In the genomic region with DNA sequence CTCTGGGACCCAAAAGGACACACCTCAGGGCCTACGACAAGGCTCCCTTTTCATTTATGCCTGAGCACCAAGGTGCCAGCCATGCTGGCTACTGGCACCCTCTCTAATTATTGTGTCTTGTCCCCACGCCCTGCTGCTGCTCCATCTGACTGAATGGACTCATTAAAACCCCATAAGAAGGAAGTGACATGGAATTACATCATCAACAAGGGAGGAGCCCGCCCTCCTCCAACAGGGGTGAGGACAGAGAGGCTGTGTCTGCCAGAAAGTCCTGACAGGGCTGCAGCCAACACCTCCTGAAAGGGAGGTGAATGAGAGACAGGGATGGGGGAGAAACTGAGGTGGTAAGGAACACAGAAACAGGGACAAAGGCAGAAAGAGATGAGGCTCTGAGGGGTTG, we compare ENCODE assay signal across 14 mouse cellular contexts. TPM values are rescaled to one million over a fixed set of nuclear protein-coding genes. Genes with fewer than 3 reads are reported as not detected.
DNase-seq lines count a peak whose midpoint lies in the region; ATAC-seq lines count a peak whose summit lies in the region.
"Had no signal": no experiment of that assay in that cellular context is flagged by ENCODE, and none has a peak within 500 bp of the region (broad histone marks: within the 10 kb centered on the region; RNA-seq: fewer than 3 reads in every experiment).

No protein-coding gene starts in this region.

- ATAC-seq in cerebellum, adult (ENCODE audit: insufficient number of reproducible peaks, low FRiP score, low TSS enrichment), result no peak
- ATAC-seq in liver, embryonic 15.5 days (ENCODE audit: insufficient read depth), result no peak
- ATAC-seq: midbrain, embryonic 15.5 days had no signal

- H3K9me3 ChIP-seq in liver, embryonic 15.5 days (replicated peaks), result no peaks in the 10 kb centered on the region
- H3K9me3 ChIP-seq: embryonic facial prominence, embryonic 15.5 days; heart, embryonic 12.5 days; midbrain, embryonic 15.5 days had no signal

- H3K4me3 ChIP-seq in liver, embryonic 15.5 days (replicated peaks), result no peak overlapping the region
- H3K4me3 ChIP-seq: embryonic facial prominence, embryonic 15.5 days; heart, embryonic 12.5 days; layer of hippocampus, adult 2 months; midbrain, embryonic 15.5 days had no signal

- WGBS in liver, embryonic 15.5 days (ENCODE audit: insufficient replicate concordance), result 59% methylated on average over 3 of the region's 3 CpGs

- peak; percentile 55 for DNase-seq in cerebellum, adult 11-12 months
- peak; percentile 31 for DNase-seq in layer of hippocampus, adult 9-11 months
- DNase-seq in layer of hippocampus, postnatal 14 days (ENCODE audit: low spot score in 2 of 2), result no peak
- DNase-seq in Muller cell, postnatal 12 days (ENCODE audit: inconsistent ontology term), result peak; percentile 58
- no peak for DNase-seq in embryo, embryonic 11 days
- DNase-seq in ovary, postnatal 10 days (ENCODE audit: low spot score), result no peak
- DNase-seq: lung, postnatal 14 days; thymus, adult 18-20 months had no signal

- H3K9ac ChIP-seq in liver, embryonic 15.5 days, result peak overlapping the region; percentile 49; the same call in 1 of the 2 replicates
- H3K9ac ChIP-seq: embryonic facial prominence, embryonic 15.5 days; heart, embryonic 12.5 days; midbrain, embryonic 15.5 days had no signal

- no peaks in the 10 kb centered on the region for H3K36me3 ChIP-seq in liver, embryonic 15.5 days (replicated peaks)
- H3K36me3 ChIP-seq: embryonic facial prominence, embryonic 15.5 days; heart, embryonic 12.5 days; midbrain, embryonic 15.5 days had no signal

- H3K4me1 ChIP-seq in liver, embryonic 15.5 days (replicated peaks), result peaks cover 88% of the 10 kb centered on the region
- H3K4me1 ChIP-seq: embryonic facial prominence, embryonic 15.5 days; midbrain, embryonic 15.5 days had no signal

- peaks cover 10% of the 10 kb centered on the region; the same call in 1 of the 2 replicates for H3K27me3 ChIP-seq in liver, embryonic 15.5 days
- H3K27me3 ChIP-seq: embryonic facial prominence, embryonic 15.5 days; heart, embryonic 12.5 days; midbrain, embryonic 15.5 days had no signal

- H3K4me2 ChIP-seq in liver, embryonic 15.5 days, result no peak overlapping the region
- H3K4me2 ChIP-seq: embryonic facial prominence, embryonic 15.5 days; heart, embryonic 12.5 days; midbrain, embryonic 15.5 days had no signal

- H3K27ac ChIP-seq in liver, embryonic 15.5 days (replicated peaks), result peak overlapping the region; percentile 91
- H3K27ac ChIP-seq: embryonic facial prominence, embryonic 15.5 days; layer of hippocampus, adult 2 months; midbrain, embryonic 15.5 days had no signal

RNA-seq across cellular contexts. Expression of a gene that starts 17.8 kb away (rescaled TPM):
- 10 to 100 TPM; 19.9 to 21.0 TPM for total RNA-seq in layer of hippocampus, postnatal 14 days (2021)
- polyA plus RNA-seq in liver, embryonic 15.5 days (2015; fragmentation: Nextera tagmentation; extraction: Ambion mirVana), result 15.9 and 16.3 TPM in 2 replicates

RNA-seq across cellular contexts. Expression of a gene that starts 34.9 kb away (rescaled TPM):
- total RNA-seq in layer of hippocampus, postnatal 14 days (2021), result 100 to 1,000 TPM in 1 of 2 experiments, 10 to 100 TPM in 1; 99.1 to 118 TPM
- polyA plus RNA-seq in liver, embryonic 15.5 days (2015; fragmentation: Nextera tagmentation; extraction: Ambion mirVana), result 22.1 and 22.2 TPM in 2 replicates

Comparison
In these comparisons a context has a peak if more than half of its experiments do, and no peak if none do; other contexts are left out.
1. DNase-seq: peak in cerebellum, adult 11-12 months (single experiment), layer of hippocampus, adult 9-11 months (single experiment) and Muller cell, postnatal 12 days (single experiment); none in layer of hippocampus, postnatal 14 days (0 of 2), embryo, embryonic 11 days (single experiment) and ovary, postnatal 10 days (single experiment).